Mouse (Mus musculus) brown adipose tissue, adult 24 weeks (tissue): Measurements from ENCODE around the gene Ikzf3. TPM values are rescaled to one million over a fixed set of nuclear protein-coding genes. Genes with fewer than 3 reads are reported as not detected.

ENCODE experiments used
- H3K27ac ChIP-seq: fragments of 200-500 bp; replicated peaks from 2 replicates; pipeline ENCODE4 v1.5.1; 2012; ENCODE audit warnings: low read depth, mild to moderate bottlenecking, low read length
- H3K4me1 ChIP-seq: fragments of 200-500 bp; 2 replicates; pipeline ENCODE4 v1.6.1; 2012; ENCODE audit warnings: low read length, mixed read lengths; ENCODE audit not compliant: control insufficient read depth, insufficient read depth, insufficient read length
- H3K4me3 ChIP-seq: fragments of 200-500 bp; 2 replicates; pipeline ENCODE4 v1.5.1; 2012; ENCODE audit warnings: low read depth, mild to moderate bottlenecking, low read length, moderate library complexity; ENCODE audit not compliant: insufficient read depth
- polyA plus RNA-seq: library from polyadenylated mRNA; stranded (reverse); fragments of >200 nt; gene quantifications from 2 replicates; pipeline ENCODE4 v1.2.4, GENCODE M21; 2012; ENCODE audit not compliant: missing spikeins, insufficient read depth, insufficient read length

The Ikzf3 gene
- polyA plus RNA-seq, result not detected in 2 replicates

DNA sequence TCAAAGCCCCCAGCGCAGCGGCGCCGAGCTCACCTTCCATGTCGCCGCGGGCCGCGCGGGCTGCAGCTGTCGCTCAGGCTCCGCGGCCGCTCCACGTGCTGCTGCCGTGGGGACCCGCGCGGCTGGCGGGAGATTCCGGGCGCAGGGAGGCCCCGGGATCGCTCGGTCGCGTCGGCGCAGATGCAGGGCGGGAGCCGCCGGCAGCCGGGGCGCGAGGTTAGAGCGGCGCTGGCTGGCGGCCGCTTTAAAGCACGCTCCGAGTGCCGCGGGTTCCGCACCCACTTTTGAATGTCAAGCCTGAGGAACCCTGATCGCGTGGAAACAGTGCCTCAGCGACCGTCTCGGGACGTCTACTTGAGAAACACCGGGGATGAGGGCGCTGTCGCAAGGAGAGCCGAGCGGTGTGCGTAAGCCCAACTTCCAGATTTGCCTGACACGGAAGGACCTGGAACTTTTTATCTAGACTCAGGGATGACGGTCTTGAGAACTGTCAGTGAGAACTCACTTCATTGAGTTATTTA is at the start of gene Ikzf3:
TSS of gene Ikzf3 (minus strand) at position 321 of the 521 bp plus-strand sequence.
- no peak within 1 kb of the TSS for H3K27ac ChIP-seq
- peak within 1 kb of the TSS; percentile 19 for H3K4me3 ChIP-seq
- no peaks in the 10 kb centered on the region; the same call in 1 of the 2 replicates for H3K4me1 ChIP-seq

DNA sequence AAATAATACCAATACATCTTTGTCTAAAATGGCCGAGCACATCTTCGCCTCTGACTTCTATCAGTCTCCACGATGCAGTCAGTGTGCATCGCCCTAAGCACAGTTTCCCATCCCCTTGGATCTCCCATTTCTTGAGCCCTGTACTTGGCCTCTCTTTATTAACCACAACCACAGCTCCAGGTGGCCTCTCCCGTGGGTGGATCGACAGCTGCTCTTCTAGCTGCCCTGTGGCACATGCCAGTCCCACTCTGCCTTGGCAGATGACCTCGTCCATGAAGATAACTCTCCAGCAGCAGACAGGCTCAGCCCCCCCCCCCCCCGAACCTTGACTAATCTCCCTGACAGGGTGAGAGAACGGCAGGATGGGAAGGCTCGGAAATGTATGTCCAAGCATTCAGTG is 49.6 kb upstream of the Ikzf3 start:
- Histone ChIP-seq H3K27ac (no peak overlapping the region), H3K4me3 (no peak overlapping the region), H3K4me1 (no peaks in the 10 kb centered on the region)

DNA sequence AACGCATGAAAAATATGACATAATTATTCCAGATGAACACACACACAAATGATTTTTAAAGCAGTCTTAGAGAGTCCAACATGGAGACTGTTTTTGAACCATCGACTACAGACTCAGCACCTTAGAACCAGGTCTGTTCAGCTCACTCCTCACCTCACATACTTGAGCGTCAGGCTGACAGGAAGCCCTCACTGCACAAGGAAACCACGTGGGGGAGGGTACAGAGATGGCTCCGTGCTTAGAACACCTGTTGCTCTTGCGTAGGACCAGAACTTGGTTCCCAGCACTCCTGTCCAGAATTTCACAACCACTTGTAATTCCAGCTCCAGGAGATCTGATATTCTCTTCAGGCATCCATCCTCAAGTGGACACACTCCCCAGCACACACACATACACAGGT is 49.2 kb upstream of the Ikzf3 start:
- no peak overlapping the region for H3K4me3 ChIP-seq
- no peak overlapping the region for H3K27ac ChIP-seq
- no peaks in the 10 kb centered on the region for H3K4me1 ChIP-seq

DNA sequence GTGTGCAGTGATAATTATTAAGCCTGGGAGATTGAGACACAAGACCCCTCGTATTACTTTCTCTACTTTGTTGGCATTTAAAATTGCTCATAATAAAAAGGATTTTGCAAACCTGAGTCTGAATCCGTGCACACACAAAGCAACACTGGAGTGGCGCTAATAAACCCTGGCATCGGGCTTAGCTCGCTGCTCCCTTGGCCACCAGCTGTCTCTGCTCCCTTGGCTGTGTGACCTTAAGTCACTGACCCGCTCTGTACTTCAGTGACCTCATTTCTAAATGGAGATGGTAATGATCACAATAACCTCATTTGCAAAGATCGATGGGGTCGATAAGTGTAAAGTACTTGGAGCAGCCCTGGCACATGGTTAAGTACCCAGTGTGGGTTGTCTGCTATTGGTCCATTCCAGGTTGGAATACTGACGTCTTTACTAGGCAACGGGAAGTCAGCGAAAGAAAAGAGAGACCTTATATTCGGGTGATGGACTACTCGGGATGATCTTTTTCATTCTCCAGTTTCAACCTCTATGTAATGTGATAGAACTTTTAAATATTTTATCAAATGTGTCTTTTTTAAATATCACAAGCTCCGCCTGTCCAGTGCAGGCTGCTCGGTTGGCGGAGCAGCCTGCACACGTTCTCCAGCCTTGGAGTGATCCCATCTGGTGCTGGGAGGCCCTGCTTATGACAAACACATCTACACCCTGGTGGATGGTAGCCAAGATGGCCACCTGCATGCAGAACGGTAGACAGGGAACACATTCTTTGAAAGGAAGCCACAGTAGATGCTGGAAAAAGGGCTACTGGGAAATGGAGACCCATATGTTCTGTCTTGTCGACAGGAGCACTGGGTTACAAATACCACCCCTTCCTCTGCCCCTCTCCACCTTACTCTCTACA is 45.0 kb upstream of the Ikzf3 start:
- Histone ChIP-seq H3K27ac (no peak overlapping the region), H3K4me1 (no peaks in the 10 kb centered on the region), H3K4me3 (no peak overlapping the region)

DNA sequence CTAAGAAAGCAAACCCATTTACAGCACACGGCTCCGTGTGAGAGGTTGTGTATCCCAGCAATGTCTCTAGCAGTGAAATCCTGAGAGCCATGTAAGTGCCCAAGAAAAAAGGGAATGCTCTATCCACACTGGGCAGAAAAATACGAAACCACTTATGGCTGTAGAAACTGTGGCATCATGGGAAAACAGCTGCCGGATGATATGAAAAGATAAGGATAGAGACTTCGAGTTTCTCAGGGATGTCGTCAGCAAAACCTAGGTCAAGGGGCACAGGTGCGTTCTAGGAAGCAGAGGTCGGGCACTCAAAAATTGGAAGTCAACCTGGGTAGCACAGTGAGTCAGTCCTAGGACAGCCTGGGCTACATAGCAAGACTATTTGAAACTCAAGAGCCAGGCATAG is 43.5 kb upstream of the Ikzf3 start:
- Histone ChIP-seq H3K4me1 (no peaks in the 10 kb centered on the region), H3K27ac (peak overlapping the region; percentile 92), H3K4me3 (no peak overlapping the region)

DNA sequence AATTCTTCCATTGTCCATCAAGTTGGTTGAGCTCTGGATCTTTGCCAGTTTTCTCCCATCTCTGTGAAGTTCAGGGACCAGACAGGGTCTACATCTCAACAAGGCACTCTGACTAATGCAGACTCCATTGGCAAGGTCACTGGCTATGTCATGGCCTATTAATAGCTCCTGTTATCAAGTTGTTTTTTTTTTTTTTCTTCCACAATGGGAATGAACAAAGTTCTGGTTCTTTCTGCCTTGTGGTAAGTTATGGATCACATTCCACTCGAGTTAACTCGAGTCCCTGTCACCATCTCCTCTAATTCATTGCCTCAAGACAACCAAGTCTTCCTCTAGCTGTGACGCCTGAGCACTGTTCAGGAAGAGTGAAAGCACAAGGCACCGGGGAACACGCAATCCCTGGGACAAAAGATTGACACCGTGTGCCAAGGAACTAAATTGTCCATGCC is 43.0 kb upstream of the Ikzf3 start:
- no peak overlapping the region for H3K4me3 ChIP-seq
- H3K4me1 ChIP-seq, result no peaks in the 10 kb centered on the region
- peak overlapping the region; percentile 92 for H3K27ac ChIP-seq

DNA sequence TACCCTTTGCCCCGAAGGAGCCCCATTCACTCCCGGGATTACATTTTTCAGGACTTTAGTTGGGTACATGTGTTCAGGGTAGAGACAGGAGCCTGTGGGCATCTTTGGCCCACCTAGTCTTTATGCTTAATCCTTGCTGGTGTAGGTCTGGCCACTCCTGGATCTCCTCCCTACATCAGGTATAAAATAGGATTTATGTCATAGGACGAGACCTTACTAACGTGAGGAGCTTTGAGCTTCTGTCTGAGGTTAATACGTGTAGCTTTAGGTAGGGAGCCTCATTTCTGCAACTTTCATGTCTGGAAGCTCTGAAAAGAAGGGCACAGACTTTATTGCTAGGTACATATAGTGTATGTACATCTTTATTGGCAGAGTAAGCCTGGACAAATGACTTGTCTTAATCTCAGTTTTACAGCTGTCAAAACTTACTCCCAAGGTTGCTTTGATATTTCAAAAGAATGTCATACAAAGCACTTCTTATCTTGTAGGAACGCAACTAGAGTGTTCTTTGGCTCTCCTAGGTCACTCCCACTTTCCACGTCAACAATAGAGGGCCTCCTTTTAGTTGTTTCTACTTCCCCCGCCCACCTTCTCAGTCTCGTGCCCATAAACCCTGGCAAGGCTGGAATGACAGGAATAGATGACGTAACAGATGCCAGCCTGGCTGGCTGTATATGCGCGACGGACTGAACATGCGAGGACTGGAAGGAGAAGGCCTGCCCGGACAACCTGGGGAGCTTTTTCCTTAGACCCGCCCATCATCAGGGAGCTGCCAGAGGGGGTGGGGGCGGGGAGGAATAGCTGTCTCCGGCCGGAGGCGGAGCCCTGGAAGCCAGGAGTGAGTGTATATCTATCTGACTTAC is 42.1 kb upstream of the Ikzf3 start:
- H3K4me1 ChIP-seq, result peaks cover 5% of the 10 kb centered on the region
- H3K4me3 ChIP-seq, result peak overlapping the region; percentile 64
- peak overlapping the region; percentile 92 for H3K27ac ChIP-seq

DNA sequence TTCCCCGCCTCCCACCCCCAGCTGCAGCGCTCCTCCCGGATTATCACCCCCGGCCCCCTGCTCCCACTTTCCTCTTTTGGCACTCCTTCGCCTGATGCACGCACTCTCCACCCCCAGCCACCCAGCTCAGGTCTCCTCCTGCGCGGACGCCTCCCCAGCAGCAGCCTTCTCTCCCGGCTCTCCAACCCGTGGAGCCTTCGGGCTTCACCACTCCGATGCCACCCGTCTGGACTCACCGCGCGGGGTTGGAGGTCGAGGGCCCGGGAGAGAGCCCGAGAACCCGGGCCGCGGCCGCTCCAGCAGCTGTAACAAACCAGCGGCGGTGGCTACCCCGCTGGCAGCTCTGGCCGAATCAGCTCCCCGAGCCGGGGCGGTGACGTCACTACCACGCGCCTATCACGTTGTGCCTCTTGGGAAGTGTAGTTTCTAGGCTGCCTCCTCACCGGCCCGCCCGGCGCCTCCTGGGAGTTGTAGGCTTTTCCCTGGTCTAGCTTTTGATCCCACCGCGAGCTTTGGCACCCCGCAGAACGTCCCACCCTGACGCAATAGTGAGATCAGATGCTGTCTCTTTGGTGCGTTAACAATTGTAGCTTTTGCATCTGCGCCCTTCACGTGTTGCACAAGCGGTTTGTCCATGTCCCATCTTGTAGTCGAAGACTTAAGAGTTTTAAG is 41.2 kb upstream of the Ikzf3 start, which contains the start of gene Ormdl3:
TSS of gene Ormdl3 (minus strand) at position 477 of the 672 bp plus-strand sequence.
- peaks cover 8% of the 10 kb centered on the region for H3K4me1 ChIP-seq
- H3K27ac ChIP-seq, result peak within 1 kb of the TSS; percentile 99
- peak within 1 kb of the TSS; percentile 86 for H3K4me3 ChIP-seq

DNA sequence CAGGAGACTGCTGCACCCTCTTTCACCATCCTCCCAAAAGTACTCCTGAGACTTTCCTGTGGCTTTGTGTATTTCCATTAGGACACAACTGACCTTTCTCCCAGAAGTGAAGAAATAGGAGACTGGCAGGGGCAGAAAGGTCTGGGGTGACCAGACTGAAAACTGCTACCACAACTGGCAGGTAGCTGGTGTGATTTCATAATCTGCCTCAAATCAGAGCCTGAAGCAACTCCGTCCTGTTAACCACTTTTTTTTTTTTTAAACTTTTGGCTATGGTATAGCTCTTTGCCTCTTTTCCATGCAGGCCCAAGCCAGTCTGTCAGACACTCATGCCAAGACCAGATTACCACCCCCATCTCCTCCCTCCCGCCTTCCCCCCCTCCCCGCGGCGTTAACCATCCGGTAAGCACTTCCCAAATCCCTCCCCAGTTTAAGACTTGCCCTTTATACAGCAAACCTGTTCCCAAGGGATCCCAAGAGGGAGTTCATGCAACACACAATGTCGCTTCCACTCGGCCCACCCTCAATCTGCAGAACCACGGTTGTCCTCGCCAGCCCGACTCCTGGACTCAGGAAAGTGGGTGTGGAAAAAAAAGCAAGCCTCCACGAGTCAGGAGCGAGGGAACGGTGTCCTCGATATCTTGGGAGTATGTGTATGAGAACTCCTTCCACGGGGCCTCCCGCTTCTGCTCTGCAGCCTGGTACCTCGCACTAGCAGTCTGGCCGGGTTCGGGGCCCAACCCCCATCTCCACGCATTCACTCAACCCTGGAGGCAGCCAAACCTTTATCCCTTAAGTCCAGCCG is 40.5 kb upstream of the Ikzf3 start:
- Histone ChIP-seq H3K4me1 (peaks cover 15% of the 10 kb centered on the region), H3K4me3 (peak overlapping the region; percentile 86), H3K27ac (peak overlapping the region; percentile 99)

DNA sequence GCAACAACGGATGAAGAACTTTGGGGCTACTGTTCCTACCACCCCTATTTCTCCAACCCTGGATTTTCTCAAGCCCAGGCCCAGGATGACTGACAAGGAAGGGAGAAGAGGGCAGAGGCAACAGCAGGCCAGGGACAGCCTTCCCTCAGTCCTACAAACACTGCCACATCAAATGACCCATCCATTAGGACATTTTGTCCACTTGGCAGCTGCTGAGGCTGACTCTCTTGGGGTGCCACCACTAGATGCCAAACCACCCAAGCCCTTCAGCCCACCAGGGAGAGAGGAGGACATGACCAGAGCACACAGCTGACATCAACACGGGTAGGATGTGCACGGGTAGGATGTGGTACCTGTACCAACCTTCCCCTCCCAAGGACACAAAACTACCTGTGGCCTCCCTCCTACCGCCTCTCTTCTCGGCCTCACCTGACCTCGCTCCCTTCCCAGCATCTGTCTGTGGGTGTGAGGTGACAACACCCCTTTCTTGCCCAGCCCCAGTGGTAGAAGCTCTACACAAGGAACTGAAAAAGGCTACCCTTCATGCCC is 38.9 kb upstream of the Ikzf3 start:
- peaks cover 29% of the 10 kb centered on the region for H3K4me1 ChIP-seq
- peak overlapping the region; percentile 64 for H3K4me3 ChIP-seq
- H3K27ac ChIP-seq, result peak overlapping the region; percentile 99

DNA sequence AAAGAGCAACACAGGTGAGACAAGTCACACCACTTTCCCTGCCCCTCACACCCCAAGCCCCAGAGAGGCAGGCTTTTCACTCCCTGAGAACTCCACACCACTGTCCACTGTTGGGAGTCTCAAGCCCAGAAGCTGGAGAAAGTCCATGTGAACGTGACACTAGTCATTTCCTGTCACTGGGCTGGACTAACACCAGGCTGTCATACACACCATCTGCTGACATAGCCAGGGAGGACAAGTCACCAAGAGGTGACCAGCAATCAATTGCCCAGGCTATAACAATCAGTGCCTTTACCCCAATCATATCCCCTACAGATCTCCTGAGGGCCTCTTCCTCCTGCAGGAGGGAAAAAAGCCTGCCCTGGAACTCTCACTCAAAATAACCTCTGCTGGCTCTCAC is 38.3 kb upstream of the Ikzf3 start:
- Histone ChIP-seq H3K4me1 (peaks cover 31% of the 10 kb centered on the region), H3K27ac (peak overlapping the region; percentile 99), H3K4me3 (peak overlapping the region; percentile 37)

DNA sequence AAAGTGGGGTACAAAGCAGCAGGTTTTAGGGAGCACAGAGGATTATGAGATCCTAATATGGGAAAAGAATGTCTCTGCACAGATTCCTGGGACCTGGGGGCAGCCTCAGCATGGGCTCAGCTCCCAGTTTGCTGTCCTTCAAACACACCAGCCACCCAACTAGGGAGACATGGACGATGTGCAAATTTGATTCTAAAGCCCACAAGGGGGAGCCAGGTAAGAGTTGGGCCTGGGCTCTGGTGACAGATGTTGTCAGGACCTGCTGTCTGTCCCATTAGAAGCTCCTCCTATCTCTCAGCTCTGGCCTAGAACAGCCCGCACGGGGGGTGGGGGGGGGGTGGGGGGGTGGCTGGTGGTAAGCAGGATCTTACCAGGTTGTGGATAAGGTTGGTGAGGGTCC is 37.7 kb upstream of the Ikzf3 start:
- Histone ChIP-seq H3K27ac (peak overlapping the region; percentile 99), H3K4me3 (no peak overlapping the region), H3K4me1 (peaks cover 31% of the 10 kb centered on the region)

DNA sequence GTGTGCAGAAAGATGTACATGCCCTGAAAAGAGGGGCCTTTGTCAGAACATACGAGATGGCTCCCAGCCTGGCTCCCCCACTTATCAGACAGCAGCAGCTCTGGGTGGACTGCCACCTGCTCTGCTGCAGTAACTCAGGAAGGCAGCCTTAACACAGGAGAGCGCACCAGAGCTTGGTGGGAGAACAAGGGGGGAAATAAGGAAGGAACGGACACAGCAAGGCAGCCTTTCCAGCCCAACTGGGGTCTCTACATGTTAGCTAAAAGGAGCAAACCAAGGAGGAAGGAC is 37.4 kb upstream of the Ikzf3 start:
- Histone ChIP-seq H3K4me1 (peaks cover 31% of the 10 kb centered on the region), H3K4me3 (no peak overlapping the region), H3K27ac (peak overlapping the region; percentile 68)
